Mouse (Mus musculus): Measurements from ENCODE around the gene Galnt18.

Gene Galnt18

GRCm38 (mm10) chr7:111713828-111714600 is 65.8 kb downstream of the Galnt18 start:
- DNase-seq (ENCODE audit: low read depth, low spot score) = no peak
- no peaks in the 10 kb centered on the region for H3K36me3 ChIP-seq (ENCODE audit: control insufficient read depth, insufficient read depth, low read length, poor library complexity, severe bottlenecking)
- no peaks in the 10 kb centered on the region for H3K27me3 ChIP-seq (ENCODE audit: control insufficient read depth, insufficient read depth, low read length, poor library complexity, severe bottlenecking)

GRCm38 (mm10) chr7:111712797-111713196 is 67.0 kb downstream of the Galnt18 start:
- Histone ChIP-seq H3K27me3 (ENCODE audit: control insufficient read depth, insufficient read depth, low read length, poor library complexity, severe bottlenecking) (no peaks in the 10 kb centered on the region), H3K36me3 (ENCODE audit: control insufficient read depth, insufficient read depth, low read length, poor library complexity, severe bottlenecking) (no peaks in the 10 kb centered on the region)
- no peak for DNase-seq (ENCODE audit: low read depth, low spot score)

GRCm38 (mm10) chr7:111711045-111711808 is 68.5 kb downstream of the Galnt18 start:
- no peak for DNase-seq (ENCODE audit: low read depth, low spot score)
- no peaks in the 10 kb centered on the region for H3K36me3 ChIP-seq (ENCODE audit: control insufficient read depth, insufficient read depth, low read length, poor library complexity, severe bottlenecking)

DNA sequence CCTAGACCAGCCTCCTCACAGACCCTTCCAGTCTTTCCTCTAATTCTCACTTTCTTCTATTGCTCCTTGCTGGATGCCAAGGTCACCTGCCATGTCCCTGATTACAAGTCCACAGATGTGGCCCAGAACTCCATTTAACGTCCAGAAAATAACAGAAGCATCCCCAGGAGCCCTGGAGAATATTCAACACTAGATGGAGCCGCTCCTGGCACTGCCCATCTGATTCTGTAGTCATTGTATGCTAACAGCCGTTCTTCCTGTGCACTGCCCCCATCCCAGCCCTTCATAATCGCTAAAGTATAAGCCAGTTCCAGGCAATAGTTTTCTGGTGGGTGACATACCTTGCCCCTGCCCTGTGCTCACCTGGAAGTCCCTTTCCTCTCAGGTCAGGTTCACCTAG is 69.5 kb downstream of the Galnt18 start:
- Histone ChIP-seq H3K36me3 (ENCODE audit: control insufficient read depth, insufficient read depth, low read length, poor library complexity, severe bottlenecking) (no peaks in the 10 kb centered on the region), H3K27me3 (ENCODE audit: control insufficient read depth, insufficient read depth, low read length, poor library complexity, severe bottlenecking) (no peaks in the 10 kb centered on the region)
- no peak for DNase-seq (ENCODE audit: low read depth, low spot score)

More at GRCm38 (mm10) chr7:111711045-111711808, 68.5 kb downstream of the Galnt18 start:
- no peaks in the 10 kb centered on the region for H3K27me3 ChIP-seq (ENCODE audit: control insufficient read depth, insufficient read depth, low read length, poor library complexity, severe bottlenecking)

DNA sequence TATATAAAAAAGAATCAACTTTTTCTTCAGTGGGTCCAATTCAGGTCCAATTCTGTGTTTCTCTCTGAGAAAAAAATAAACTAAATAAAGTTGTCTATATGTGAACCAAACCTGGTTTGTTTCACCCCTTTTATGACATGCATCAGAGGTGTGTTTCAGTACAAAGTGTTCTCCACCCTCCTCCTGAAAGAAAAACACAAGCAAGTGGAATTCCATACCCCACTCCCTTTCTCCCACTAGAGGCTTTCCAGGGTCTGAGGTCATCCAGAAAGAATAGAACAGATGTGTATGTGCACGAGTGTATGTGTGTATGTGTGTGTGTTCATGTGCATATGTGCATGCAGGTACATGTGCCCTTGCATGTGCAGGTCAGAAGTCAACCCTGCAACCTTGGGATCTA is 71.2 kb downstream of the Galnt18 start:
- H3K36me3 ChIP-seq (ENCODE audit: control insufficient read depth, insufficient read depth, low read length, poor library complexity, severe bottlenecking) = no peaks in the 10 kb centered on the region
- DNase-seq (ENCODE audit: low read depth, low spot score) = no peak
- no peaks in the 10 kb centered on the region for H3K27me3 ChIP-seq (ENCODE audit: control insufficient read depth, insufficient read depth, low read length, poor library complexity, severe bottlenecking)

DNA sequence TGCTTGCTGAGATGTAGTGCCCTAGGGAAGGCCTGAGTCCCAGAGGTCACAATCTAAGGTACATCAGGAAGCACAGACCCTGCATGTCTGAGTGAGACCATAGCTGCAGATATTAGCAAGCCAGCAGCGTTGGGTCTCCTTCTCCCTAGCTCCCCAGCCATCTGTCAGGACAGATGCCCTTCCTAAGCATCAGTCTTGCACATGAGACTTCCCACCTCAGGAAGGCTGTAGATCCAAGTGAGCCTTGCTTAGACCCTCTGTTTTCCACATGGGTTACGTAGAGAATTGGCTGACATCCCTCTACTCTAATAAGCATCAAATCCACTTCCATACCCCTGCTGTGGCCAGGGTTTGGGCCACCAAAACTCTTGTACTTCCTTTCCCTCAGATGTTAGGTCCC is 76.8 kb downstream of the Galnt18 start:
- Histone ChIP-seq H3K36me3 (ENCODE audit: control insufficient read depth, insufficient read depth, low read length, poor library complexity, severe bottlenecking) (no peaks in the 10 kb centered on the region), H3K27me3 (ENCODE audit: control insufficient read depth, insufficient read depth, low read length, poor library complexity, severe bottlenecking) (no peaks in the 10 kb centered on the region)
- DNase-seq (ENCODE audit: low read depth, low spot score) = no peak

DNA sequence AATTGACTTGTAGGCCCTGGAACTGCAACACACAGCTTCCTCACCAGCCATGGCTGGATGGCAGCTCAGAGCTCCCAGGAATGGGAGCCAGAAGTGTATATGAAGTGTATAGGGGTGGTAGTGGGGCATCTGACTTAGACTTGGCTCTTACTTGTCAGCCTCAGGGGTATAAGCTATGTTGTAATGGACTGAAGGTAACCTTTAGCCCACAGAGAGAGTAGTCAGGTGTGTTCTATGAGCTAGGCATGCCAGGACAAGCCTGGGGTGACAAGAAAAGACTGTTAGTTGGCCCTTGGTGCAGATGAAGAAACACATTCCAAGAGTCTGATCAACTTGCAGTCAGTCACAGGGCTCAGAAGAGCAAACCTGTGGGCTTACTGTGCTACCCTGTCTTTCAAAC is 78.0 kb downstream of the Galnt18 start:
- no peaks in the 10 kb centered on the region for H3K27me3 ChIP-seq (ENCODE audit: control insufficient read depth, insufficient read depth, low read length, poor library complexity, severe bottlenecking)
- no peak for DNase-seq (ENCODE audit: low read depth, low spot score)
- no peaks in the 10 kb centered on the region for H3K36me3 ChIP-seq (ENCODE audit: control insufficient read depth, insufficient read depth, low read length, poor library complexity, severe bottlenecking)

- Histone ChIP-seq H3K27me3 (ENCODE audit: control insufficient read depth, insufficient read depth, low read length, poor library complexity, severe bottlenecking) (no peaks in the 10 kb centered on the region), H3K36me3 (ENCODE audit: control insufficient read depth, insufficient read depth, low read length, poor library complexity, severe bottlenecking) (no peaks in the 10 kb centered on the region)
- DNase-seq (ENCODE audit: low read depth, low spot score) = no peak
Measured at GRCm38 (mm10) chr7:111699446-111699845, 80.3 kb downstream of the Galnt18 start.

DNA sequence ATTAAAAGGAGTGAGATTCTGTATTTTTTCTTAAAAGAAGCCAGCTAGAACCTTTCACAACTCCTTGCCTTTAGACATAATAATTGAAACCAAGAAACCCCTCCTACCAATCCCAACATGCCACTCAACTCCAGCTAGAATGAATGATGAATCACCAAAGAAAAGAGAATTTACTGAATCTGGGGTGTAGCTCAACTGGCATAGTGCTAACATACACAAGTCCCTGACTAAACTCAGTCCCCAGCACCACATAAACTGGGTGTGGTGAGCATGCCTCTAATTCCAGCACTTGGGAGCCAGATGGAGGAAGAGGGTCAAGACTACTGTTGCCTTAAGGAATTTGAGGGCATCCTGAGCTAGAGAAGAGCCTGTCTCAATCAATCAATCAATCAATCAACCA is 83.6 kb downstream of the Galnt18 start:
- no peaks in the 10 kb centered on the region for H3K27me3 ChIP-seq (ENCODE audit: control insufficient read depth, insufficient read depth, low read length, poor library complexity, severe bottlenecking)
- DNase-seq (ENCODE audit: low read depth, low spot score) = no peak

GRCm38 (mm10) chr7:111694312-111694711 is 85.5 kb downstream of the Galnt18 start:
- no peaks in the 10 kb centered on the region for H3K27me3 ChIP-seq (ENCODE audit: control insufficient read depth, insufficient read depth, low read length, poor library complexity, severe bottlenecking)
- DNase-seq (ENCODE audit: low read depth, low spot score) = no peak
- no peaks in the 10 kb centered on the region for H3K36me3 ChIP-seq (ENCODE audit: control insufficient read depth, insufficient read depth, low read length, poor library complexity, severe bottlenecking)

More for the DNA sequence above, 83.6 kb downstream of the Galnt18 start:
- no peaks in the 10 kb centered on the region for H3K36me3 ChIP-seq (ENCODE audit: control insufficient read depth, insufficient read depth, low read length, poor library complexity, severe bottlenecking)

GRCm38 (mm10) chr7:111692641-111693261 is 87.0 kb downstream of the Galnt18 start:
- no peak for DNase-seq (ENCODE audit: low read depth, low spot score)
- Histone ChIP-seq H3K27me3 (ENCODE audit: control insufficient read depth, insufficient read depth, low read length, poor library complexity, severe bottlenecking) (no peaks in the 10 kb centered on the region), H3K36me3 (ENCODE audit: control insufficient read depth, insufficient read depth, low read length, poor library complexity, severe bottlenecking) (no peaks in the 10 kb centered on the region)

- no peak for DNase-seq (ENCODE audit: low read depth, low spot score)
- Histone ChIP-seq H3K36me3 (ENCODE audit: control insufficient read depth, insufficient read depth, low read length, poor library complexity, severe bottlenecking) (no peaks in the 10 kb centered on the region), H3K27me3 (ENCODE audit: control insufficient read depth, insufficient read depth, low read length, poor library complexity, severe bottlenecking) (no peaks in the 10 kb centered on the region)
Measured at GRCm38 (mm10) chr7:111680108-111680507, 99.7 kb downstream of the Galnt18 start.

DNA sequence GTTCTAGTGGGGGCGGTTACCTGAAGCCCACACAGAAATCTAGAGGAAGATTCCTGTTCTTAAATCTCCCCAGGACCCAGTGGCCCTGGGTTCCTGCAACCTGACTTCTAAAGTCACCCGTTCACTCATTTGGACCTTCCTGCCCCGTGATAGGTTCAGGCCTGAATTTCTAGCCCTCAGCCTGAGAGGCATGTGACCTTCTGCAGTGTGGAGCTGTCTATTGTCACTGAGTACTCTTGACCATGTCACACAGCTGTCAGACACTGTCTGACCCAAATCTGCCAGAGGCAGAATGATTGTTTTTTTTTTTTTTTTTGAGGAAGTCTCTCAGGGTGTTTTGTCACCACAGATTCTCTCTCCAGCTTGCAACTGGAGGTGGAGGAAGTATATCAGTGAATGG is 103.3 kb downstream of the Galnt18 start:
- DNase-seq (ENCODE audit: low read depth, low spot score) = no peak
- Histone ChIP-seq H3K27me3 (ENCODE audit: control insufficient read depth, insufficient read depth, low read length, poor library complexity, severe bottlenecking) (no peaks in the 10 kb centered on the region), H3K36me3 (ENCODE audit: control insufficient read depth, insufficient read depth, low read length, poor library complexity, severe bottlenecking) (no peaks in the 10 kb centered on the region)

DNA sequence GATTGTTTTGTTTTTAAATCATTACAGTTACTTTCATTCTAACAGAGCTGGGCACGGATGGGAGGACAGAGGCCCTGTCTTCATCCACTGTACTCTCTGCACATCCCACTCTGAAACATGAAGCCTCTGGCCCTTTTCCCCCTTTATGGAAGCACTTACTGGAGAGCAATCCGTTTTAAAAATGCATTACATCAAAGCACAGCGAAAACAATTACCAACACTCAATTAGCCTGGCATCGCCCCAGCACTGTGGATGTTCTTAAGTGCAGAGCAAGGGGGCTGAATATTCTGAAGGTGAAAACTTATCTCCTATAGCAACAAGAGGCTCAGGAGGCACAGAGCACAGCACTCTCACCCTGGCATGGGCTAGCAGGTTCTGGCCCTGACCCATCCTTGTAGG is 107.3 kb downstream of the Galnt18 start:
- no peaks in the 10 kb centered on the region for H3K27me3 ChIP-seq (ENCODE audit: control insufficient read depth, insufficient read depth, low read length, poor library complexity, severe bottlenecking)
- H3K36me3 ChIP-seq (ENCODE audit: control insufficient read depth, insufficient read depth, low read length, poor library complexity, severe bottlenecking) = no peaks in the 10 kb centered on the region
- no peak for DNase-seq (ENCODE audit: low read depth, low spot score)

All from splenic B cell, adult 2 months (primary cell).